Mouse (Mus musculus): ENCODE measurements at regions not wholly inside any gene's neighbourhood (a gene's known extent, or its start where the extent isn't known, plus 50 kb on each side); places are given as distances from the start of the nearest gene placed in this dataset.

GRCm38 (mm10) chr2:75352564-75352963, 306.5 kb upstream of the Hnrnpa3 start:
- TF ChIP-seq CTCF (IDR thresholded peaks at IDR 0.05; ENCODE audit: borderline replicate concordance, insufficient read depth, low read depth, low read length) (no peak), POLR2A (IDR thresholded peaks at IDR 0.05; ENCODE audit: borderline replicate concordance, insufficient read depth, low read length) (no peak)
- WGBS = 52% methylated on average over 4 of the region's 4 CpGs
- no peaks in the 10 kb centered on the region for H3K4me1 ChIP-seq (ENCODE audit: control insufficient read depth, insufficient read depth, low read length)
- H3K4me3 ChIP-seq (replicated peaks; ENCODE audit: insufficient read depth, low read depth, low read length) = no peak overlapping the region
- H3K27ac ChIP-seq (ENCODE audit: insufficient read depth, low read length) = no peak overlapping the region
- DNase-seq = no peak
- H3K27me3 ChIP-seq (ENCODE audit: control insufficient read depth, insufficient read depth, low read length) = no peaks in the 10 kb centered on the region

DNA sequence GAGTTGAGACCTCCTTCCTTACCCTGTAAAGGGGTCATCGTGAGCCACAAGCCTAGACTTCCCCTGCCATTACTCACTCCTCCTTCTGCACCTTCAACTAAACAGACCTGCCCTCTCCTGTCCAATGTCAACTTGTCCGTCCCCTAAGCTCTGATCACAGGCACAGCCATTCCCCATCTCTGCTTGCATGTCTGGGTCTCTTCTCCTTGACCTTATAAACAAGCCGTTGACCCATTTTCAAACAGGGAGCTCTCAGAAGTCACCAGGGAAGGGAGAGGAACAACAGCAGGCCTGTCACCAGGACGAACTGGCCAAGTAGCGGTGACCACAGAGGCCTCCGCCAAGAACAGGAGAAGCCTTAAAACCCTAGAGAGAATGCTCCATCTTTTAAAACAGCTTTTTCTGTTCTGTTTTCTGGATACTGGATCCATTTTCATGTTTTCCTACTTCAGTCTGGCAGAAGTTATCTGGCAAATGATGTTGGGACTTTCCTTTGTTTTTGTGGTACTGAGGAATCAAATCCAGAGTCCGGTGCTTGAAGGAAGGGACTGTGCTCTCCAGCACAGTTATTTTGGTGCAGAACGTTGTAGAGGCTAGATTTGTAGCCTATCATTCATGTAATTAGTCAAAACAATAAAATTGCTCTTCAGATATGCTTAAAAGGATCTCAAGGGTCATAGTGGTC, 302.2 kb upstream of the Hnrnpa3 start:
- Histone ChIP-seq H3K4me1 (ENCODE audit: control insufficient read depth, insufficient read depth, low read length) (no peaks in the 10 kb centered on the region), H3K27me3 (ENCODE audit: control insufficient read depth, insufficient read depth, low read length) (no peaks in the 10 kb centered on the region), H3K27ac (ENCODE audit: insufficient read depth, low read length) (no peak overlapping the region), H3K4me3 (replicated peaks; ENCODE audit: insufficient read depth, low read depth, low read length) (no peak overlapping the region)
- WGBS = 81% methylated on average over 8 of the region's 8 CpGs
- TF ChIP-seq CTCF (IDR thresholded peaks at IDR 0.05; ENCODE audit: borderline replicate concordance, insufficient read depth, low read depth, low read length) (no peak), POLR2A (IDR thresholded peaks at IDR 0.05; ENCODE audit: borderline replicate concordance, insufficient read depth, low read length) (no peak)
- DNase-seq = no peak

- Histone ChIP-seq H3K27ac (ENCODE audit: insufficient read depth, low read length) (no peak overlapping the region), H3K27me3 (ENCODE audit: control insufficient read depth, insufficient read depth, low read length) (no peaks in the 10 kb centered on the region), H3K4me3 (replicated peaks; ENCODE audit: insufficient read depth, low read depth, low read length) (no peak overlapping the region), H3K4me1 (ENCODE audit: control insufficient read depth, insufficient read depth, low read length) (no peaks in the 10 kb centered on the region)
- 84% methylated on average over 2 of the region's 2 CpGs for WGBS
- no peak for DNase-seq
- TF ChIP-seq POLR2A (IDR thresholded peaks at IDR 0.05; ENCODE audit: borderline replicate concordance, insufficient read depth, low read length) (no peak), CTCF (IDR thresholded peaks at IDR 0.05; ENCODE audit: borderline replicate concordance, insufficient read depth, low read depth, low read length) (no peak)
These were observed 301.5 kb upstream of the Hnrnpa3 start for GRCm38 (mm10) chr2:75357516-75357915.

DNA sequence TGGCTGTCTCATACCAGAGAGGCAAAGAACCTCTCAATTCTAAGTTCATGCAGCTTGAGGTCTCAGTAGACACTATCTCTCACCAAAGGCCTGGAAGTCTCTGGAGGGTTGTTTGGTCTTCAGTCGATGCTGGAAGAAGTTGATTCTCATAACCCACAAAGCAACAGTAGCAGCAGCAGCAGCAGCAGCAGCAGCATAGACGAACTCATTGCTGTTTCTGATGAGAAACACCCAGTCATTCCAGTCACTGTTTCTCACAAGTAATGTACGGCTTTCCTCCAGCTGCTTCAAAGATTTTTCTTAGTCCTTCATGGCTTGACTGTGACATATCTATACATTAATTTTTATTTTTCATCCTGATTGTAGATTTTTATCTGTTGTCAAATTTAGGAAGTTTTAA, 298.1 kb upstream of the Hnrnpa3 start:
- no peaks in the 10 kb centered on the region for H3K27me3 ChIP-seq (ENCODE audit: control insufficient read depth, insufficient read depth, low read length)
- H3K27ac ChIP-seq (ENCODE audit: insufficient read depth, low read length) = no peak overlapping the region
- no peak for TF ChIP-seq POLR2A (IDR thresholded peaks at IDR 0.05; ENCODE audit: borderline replicate concordance, insufficient read depth, low read length)
- no peak for TF ChIP-seq CTCF (IDR thresholded peaks at IDR 0.05; ENCODE audit: borderline replicate concordance, insufficient read depth, low read depth, low read length)
- DNase-seq = no peak
- WGBS = 87% methylated on average over 3 of the region's 3 CpGs
- no peaks in the 10 kb centered on the region for H3K4me1 ChIP-seq (ENCODE audit: control insufficient read depth, insufficient read depth, low read length)
- H3K4me3 ChIP-seq (replicated peaks; ENCODE audit: insufficient read depth, low read depth, low read length) = no peak overlapping the region

DNA sequence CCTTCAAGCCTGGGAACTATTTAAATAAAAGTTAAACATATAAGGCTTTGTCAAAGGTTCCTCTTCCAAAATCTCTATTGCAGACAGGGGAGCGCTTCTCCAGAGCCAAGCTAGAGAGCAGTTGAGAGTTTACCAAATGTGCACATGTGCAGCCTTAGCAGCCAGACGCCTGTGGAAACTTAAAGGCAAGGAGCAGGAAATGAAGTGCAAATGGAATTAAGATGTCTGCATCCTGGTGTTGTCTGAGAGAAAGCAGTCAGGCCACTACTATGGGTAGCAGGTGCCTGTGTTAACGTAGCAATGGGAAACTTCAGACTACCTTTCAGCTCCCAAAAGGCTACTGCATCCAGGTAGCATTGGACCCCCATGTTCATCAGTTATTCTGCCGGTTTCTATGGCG, 282.4 kb upstream of the Hnrnpa3 start:
- no peaks in the 10 kb centered on the region for H3K27me3 ChIP-seq (ENCODE audit: control insufficient read depth, insufficient read depth, low read length)
- 89% methylated on average over 5 of the region's 5 CpGs for WGBS
- DNase-seq = no peak
- no peaks in the 10 kb centered on the region for H3K4me1 ChIP-seq (ENCODE audit: control insufficient read depth, insufficient read depth, low read length)
- H3K27ac ChIP-seq (ENCODE audit: insufficient read depth, low read length) = no peak overlapping the region
- TF ChIP-seq POLR2A (IDR thresholded peaks at IDR 0.05; ENCODE audit: borderline replicate concordance, insufficient read depth, low read length) (no peak), CTCF (IDR thresholded peaks at IDR 0.05; ENCODE audit: borderline replicate concordance, insufficient read depth, low read depth, low read length) (no peak)
- H3K4me3 ChIP-seq (replicated peaks; ENCODE audit: insufficient read depth, low read depth, low read length) = no peak overlapping the region

DNA sequence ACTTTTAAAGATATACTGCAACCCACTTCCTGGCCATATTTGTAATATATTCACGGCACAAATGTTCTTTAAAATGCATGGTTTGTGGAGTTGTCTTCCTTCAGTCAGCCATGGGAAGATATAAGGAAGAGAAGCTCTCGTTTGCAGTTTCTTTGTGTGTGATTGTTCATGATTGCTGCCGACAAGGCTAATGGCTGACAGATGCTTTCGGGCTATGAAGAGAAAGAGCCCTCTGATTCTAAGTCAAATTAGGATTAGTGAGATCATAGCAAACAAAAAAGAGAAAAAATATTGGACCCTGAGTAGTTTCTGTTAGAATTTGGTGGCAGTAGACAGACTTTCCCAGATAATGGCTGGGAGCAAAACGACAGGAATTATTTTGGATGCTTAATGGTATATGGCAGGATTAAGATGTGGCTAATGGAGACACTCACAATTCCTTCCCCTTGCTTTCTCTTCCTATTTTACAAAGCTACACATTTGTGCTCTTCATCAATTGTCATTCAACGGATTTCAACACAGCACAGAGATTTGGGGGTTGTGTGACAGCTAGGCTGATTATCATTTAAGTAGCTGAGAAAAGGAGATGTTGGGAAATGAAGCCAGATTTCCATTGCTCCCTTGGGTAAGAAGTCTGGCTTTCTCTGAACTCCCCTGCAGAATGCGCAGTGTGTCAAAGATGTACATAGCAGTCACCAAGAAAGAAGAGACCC, 273.4 kb upstream of the Hnrnpa3 start:
- H3K4me3 ChIP-seq (replicated peaks; ENCODE audit: insufficient read depth, low read depth, low read length) = no peak overlapping the region
- no peaks in the 10 kb centered on the region for H3K27me3 ChIP-seq (ENCODE audit: control insufficient read depth, insufficient read depth, low read length)
- H3K4me1 ChIP-seq (ENCODE audit: control insufficient read depth, insufficient read depth, low read length) = no peaks in the 10 kb centered on the region
- WGBS = 66% methylated on average over 7 of the region's 7 CpGs
- no peak overlapping the region for H3K27ac ChIP-seq (ENCODE audit: insufficient read depth, low read length)
- TF ChIP-seq POLR2A (IDR thresholded peaks at IDR 0.05; ENCODE audit: borderline replicate concordance, insufficient read depth, low read length) (no peak), CTCF (IDR thresholded peaks at IDR 0.05; ENCODE audit: borderline replicate concordance, insufficient read depth, low read depth, low read length) (no peak)
- no peak for DNase-seq

DNA sequence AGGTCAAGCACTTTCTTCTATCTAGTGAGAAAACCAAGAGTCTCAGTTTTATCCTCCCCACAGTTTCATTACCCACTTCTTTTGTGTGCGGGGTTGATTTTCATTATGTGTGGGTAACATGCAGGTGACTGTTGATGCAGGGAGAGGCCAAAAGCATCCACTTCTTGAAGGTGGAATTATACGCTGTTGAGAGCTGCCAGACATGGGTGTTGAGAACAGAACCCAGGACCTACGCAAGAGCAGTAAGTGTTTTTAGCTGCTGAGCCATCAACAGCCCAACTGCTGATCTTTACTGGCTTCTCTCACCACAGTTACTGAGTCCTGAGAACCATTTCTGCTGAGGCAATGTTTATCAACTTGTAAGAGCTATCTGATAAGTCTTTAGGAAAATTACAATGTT, 272.4 kb upstream of the Hnrnpa3 start:
- no peaks in the 10 kb centered on the region for H3K4me1 ChIP-seq (ENCODE audit: control insufficient read depth, insufficient read depth, low read length)
- 96% methylated on average over 3 of the region's 3 CpGs for WGBS
- H3K27me3 ChIP-seq (ENCODE audit: control insufficient read depth, insufficient read depth, low read length) = no peaks in the 10 kb centered on the region
- TF ChIP-seq POLR2A (IDR thresholded peaks at IDR 0.05; ENCODE audit: borderline replicate concordance, insufficient read depth, low read length) = no peak
- no peak for TF ChIP-seq CTCF (IDR thresholded peaks at IDR 0.05; ENCODE audit: borderline replicate concordance, insufficient read depth, low read depth, low read length)
- H3K4me3 ChIP-seq (replicated peaks; ENCODE audit: insufficient read depth, low read depth, low read length) = no peak overlapping the region
- DNase-seq = no peak
- no peak overlapping the region for H3K27ac ChIP-seq (ENCODE audit: insufficient read depth, low read length)

GRCm38 (mm10) chr2:75392041-75392440, 267.0 kb upstream of the Hnrnpa3 start:
- WGBS = 91% methylated on average over 3 of the region's 3 CpGs
- TF ChIP-seq CTCF (IDR thresholded peaks at IDR 0.05; ENCODE audit: borderline replicate concordance, insufficient read depth, low read depth, low read length) (no peak), POLR2A (IDR thresholded peaks at IDR 0.05; ENCODE audit: borderline replicate concordance, insufficient read depth, low read length) (no peak)
- no peak overlapping the region for H3K4me3 ChIP-seq (replicated peaks; ENCODE audit: insufficient read depth, low read depth, low read length)
- no peak for DNase-seq
- H3K4me1 ChIP-seq (ENCODE audit: control insufficient read depth, insufficient read depth, low read length) = no peaks in the 10 kb centered on the region
- no peaks in the 10 kb centered on the region for H3K27me3 ChIP-seq (ENCODE audit: control insufficient read depth, insufficient read depth, low read length)
- no peak overlapping the region for H3K27ac ChIP-seq (ENCODE audit: insufficient read depth, low read length)
